Mouse (Mus musculus): Measurements from ENCODE around the gene Tent5c. TPM values are rescaled to one million over a fixed set of nuclear protein-coding genes. Genes with fewer than 3 reads are reported as not detected.

Tent5c gene
- polyA plus RNA-seq (2012; rRNA removed), result 8.3 and 11.6 TPM in 2 replicates

DNA sequence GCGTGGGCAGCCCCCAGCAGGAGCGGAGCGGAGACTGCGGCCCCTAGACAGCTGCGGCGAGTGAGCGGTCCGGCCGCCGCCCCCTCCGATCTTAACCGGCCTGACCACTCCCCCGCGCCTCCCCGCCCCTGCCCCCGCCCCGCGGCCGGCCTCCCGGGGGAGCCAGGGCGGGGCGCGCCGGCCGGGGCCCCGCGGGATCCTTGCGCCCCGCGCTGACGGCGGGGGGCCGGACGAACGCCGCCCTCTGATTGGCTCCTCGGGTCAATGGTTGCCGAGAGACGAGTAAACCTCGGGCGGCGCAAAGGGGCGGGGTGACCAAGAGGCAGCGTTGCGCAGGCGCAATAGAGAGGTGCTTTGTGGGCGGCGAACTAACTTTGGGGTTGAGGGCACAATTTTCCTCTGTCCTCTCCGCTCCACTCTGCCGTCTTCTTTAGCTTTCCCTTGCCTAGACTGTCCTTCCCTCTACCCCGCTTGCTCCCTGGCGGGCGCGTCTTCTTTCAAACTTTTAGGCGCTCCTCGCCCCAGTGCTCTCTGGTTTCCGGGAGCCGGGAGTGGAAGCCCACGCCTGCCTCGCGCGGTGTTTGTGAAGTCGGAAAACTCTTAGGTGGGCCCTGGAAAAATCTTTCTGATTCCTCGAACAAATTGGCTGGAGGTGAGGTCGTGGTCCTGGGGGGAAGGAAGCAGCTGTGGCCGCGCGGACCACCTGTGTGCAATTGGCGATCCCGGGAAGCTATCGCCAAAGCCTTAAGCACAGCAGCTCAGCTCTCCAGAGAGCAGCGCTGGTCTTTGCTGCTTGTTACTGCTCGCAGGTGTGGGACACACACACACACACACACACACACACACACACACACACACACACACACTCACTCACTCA is at the start of gene Tent5c:
Gene Tent5c (minus strand): TSS at position 192 of the 877 bp plus-strand sequence.
- DNase-seq (ENCODE audit: low read depth), result no peak

DNA sequence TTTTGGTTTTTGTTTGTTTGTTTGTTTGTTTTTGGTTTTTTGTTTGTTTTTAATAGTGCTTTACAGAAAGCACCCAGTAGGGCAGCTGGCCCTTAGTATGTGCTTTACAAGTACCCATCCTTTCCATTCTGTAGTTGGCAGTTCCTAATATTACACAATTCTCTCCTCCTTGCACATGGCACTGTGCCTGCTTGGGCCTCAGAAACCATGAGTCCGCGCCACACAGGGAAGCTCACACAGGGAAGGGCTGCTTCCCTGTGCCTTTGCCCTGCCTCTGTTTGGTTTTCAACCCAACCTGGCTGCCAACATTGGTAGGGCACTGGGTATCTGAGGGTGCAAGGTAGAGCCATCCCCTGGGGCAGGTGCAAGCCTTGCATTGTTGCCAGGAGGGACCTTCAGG is 47.6 kb upstream of the Tent5c start:
- no peak for DNase-seq (ENCODE audit: low read depth)

DNA sequence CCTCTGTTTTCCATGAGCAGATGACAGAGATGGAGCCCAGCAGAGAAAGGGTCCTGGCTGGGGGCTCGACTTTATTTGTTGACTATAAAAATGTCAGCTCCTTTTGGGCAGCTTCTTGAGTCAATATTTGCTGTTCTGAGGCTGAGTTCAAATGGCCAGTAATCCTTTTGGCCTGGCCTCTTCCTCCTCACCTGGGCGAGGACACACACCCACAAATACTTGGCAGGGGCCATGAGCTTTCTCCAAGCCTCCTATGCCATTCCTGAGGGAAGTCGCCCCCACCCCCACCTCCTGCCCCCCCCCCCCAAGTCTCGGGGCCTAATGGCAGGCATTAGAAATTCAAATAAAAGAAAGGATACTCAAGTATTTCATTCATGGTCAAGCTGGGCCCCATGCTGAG is 46.8 kb upstream of the Tent5c start:
- no peak for DNase-seq (ENCODE audit: low read depth)

DNA sequence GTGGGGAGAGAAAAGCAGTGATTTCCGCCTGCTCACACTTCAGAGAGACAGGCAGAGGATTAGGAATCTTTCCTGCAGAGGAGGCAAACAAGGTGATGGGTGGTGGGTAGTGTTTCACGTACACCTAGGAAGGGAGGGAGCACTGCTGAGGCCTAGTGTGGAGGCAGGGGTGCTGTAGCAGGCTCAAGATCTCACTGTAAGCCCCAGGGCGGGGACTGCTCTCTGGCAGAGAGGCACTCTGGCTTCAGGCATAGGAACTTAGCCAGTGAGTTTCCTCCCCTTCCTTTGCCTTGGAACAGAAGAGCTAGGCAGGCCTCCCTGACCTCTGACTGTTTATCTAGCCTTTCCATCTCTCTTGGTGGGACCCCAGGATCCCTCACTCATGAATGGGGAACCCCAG is 46.2 kb upstream of the Tent5c start:
- no peak for DNase-seq (ENCODE audit: low read depth)

DNA sequence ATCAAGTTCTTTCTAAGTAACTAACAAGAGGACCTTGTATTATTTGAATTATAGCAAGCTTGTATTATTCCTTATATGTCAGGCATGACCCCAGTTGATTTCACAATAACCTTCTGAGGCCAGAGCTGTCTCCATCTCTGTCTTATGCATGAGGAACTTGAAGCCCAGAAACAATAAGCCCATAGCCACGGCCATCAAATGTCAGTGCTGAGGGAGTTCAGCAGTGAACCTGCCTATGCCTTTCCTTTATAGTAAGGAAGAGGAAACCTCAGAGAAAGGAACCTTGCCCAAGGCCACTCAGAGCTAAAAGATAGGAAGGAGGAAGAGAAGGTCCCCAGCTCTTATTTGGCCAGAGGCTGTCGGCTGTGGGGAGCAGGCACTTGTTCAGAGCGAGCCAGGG is 45.3 kb upstream of the Tent5c start:
- no peak for DNase-seq (ENCODE audit: low read depth)

DNA sequence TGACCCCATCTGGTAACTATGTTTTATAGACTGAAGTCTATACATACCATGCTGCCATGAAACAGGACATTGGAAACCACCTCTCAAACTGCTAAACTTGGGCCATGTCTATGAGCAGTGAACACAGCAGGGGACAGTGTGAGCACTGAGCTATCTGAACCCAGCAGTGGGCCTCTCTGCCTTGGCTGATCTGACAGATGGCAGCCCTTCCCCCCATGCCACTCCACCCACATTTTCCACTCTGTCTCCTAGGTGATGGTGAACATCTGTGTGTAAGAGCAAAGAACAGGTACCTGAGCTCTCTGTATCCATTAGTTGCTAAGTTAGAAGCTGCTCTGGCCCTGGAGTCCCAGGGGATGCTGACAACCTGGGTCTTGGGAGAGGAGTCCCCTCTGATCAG is 44.3 kb upstream of the Tent5c start:
- no peak for DNase-seq (ENCODE audit: low read depth)

DNA sequence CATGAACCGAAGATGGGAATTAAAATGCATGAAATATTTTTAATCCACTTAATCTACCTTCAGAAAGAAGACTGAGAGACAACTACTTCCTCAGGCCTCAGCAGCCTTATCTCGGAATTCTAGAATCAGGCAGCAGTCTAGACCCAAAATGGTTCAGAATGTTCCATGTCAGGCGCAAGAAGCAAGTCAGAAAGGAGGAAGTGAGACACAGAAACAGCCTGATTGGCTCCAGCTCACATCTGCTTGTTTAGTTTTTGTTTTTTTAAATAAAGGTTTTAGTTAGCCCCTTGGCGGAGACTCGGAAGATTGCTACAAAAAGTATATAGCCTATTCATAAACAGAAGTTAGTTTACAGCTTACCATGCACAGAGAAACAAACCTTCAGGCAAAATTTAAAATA is 41.8 kb upstream of the Tent5c start:
- DNase-seq (ENCODE audit: low read depth), result no peak

DNA sequence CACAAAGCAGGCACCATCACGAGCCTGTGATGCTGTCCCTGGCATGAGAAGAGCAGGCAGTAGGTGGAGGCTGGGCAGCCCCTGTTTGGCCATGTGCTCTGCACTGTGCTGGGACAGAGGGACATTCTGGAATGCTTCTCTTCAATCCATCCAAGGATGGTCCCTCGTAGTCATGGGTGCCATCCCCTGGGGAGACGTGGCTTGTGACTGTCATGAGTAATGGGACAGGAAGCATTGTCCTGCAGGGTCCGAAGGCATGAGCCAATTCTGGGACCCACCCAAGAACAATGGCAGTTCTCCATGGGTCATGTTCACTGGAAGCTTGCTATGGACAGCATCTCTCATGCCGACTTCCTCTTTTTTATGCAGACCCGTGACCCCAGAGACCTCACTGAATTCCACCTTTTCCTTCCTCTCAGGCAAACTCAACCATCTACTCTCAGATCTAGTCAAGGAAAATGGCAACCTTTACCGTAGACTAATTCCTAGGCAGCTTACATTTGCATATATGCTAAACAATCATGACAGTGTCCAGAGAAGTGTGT is 41.2 kb upstream of the Tent5c start:
- DNase-seq (ENCODE audit: low read depth), result no peak

DNA sequence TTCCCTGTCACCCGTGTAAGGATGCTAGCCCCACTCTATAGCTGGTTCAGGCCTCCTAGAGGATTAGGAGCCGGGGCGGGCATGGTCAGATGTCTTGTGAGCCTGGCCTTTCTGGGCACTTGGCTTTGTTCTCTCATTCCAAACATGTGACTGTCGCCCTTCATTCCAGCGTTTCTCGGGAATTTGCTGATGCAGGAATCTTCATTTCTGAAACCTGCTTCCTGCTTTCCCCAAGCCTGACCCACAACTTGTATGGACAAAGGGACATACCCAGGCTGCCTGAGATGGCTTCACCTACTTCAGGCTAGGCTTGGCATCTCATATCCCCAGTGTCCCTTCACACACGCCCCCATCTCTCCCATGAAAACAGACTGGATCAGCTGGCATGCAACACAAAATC is 33.5 kb upstream of the Tent5c start:
- no peak for DNase-seq (ENCODE audit: low read depth)

DNA sequence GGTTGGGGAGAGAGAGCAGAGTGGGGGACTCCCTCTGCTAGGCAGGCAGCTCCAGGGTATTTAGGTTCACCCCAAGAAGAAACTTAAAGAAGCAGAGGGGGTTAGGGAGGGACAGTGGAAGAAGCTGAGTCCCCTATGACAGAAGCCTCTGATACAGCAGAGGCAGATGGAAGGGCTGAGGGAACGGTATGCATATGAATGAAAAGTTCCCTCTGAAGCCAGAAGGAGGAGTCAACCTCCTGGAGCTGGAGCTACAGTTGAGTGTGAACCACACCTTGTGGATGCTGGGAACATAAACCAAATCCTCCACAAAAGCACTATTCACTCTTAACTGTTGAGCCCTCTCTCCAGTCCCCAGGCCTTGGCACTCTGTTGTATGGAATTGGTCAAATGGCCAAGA is 32.5 kb upstream of the Tent5c start:
- no peak for DNase-seq (ENCODE audit: low read depth)

DNA sequence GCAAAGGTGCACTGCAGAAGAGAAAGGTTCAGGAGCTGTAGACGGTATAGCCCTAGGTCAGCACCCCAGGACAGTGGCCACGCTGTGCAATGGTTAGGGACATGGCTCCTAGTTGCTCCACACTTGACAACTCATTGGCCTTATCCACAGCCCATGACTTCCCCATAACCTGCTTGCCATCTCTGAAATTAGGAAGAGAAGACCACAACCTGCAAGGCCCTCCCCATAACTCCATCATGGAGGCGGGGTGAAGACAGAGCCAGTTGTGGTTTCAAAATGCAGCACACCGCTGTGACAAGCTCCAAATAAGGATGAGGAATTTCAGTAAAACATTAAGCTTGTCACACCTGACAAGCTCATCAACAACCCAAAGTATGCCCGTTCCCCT is 26.6 kb upstream of the Tent5c start:
- no peak for DNase-seq (ENCODE audit: low read depth)

DNA sequence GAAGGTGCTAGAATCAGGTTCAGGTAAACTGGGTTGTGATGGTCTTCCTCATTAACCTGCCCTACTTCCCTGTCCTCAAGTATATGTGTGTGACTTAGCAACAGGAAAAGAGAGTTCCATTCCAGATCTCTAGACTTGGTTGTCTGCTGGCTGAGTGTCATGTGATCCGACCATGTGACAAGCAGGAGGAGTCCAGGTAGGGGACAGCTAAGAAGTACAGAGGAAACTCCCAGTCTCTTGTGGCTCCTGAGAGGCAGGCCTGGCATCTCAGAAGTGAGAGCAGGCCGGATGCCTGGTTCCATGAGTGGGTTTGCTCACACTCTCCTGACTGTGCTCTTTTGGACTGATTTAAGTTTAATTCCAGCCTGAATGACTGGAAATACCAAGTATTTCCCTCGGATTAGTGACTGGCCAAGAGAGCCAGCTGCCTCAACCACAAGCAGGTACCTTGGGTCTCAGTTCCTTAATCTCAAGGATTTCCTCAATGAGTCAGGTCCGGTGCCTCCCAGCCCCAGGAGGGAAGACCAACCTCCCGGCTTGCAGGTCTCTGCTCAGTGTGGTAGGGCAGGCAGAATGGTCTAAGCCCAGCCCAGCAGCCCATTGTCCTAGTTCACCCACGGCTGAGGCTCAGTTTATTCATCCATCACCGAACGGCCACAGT is 26.1 kb upstream of the Tent5c start:
- DNase-seq (ENCODE audit: low read depth), result no peak

DNA sequence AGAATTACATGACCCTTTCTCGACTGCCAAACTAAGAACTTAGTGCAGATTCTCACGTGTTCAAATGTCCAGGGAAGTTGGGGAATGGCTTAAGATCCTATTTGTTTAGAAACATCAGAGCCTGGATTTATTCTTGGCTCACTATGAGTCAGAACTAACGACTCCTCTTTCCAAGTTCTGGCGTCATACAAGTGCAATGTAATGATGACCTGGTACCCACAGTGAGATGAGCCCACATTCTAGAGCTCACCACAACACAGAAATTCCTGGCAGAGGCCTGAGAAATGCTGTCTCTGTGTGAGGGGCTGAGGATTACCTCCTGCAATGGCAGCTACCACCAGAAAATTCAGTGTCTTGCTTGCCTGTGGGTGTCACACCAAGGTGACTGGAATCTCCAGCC is 18.1 kb upstream of the Tent5c start:
- no peak for DNase-seq (ENCODE audit: low read depth)

DNA sequence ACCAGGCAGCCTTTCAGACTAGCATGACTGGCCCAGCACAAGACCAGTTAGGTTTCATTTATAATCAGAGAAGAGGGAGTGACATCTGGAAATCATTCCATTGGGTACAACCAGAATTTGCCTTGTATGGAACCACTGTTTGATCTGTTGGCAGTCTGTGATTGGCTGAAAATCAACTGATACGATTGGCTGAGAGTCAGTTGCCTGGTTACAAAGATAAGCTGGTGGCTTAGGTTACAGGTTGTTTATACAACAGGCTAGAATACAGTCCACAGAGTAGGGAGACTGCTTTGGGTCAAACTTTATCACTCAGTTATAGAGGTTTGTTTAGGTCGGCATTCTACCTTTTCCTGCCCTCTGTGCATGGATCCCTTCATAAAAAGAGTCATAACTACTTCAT is 17.6 kb upstream of the Tent5c start:
- no peak for DNase-seq (ENCODE audit: low read depth)

DNA sequence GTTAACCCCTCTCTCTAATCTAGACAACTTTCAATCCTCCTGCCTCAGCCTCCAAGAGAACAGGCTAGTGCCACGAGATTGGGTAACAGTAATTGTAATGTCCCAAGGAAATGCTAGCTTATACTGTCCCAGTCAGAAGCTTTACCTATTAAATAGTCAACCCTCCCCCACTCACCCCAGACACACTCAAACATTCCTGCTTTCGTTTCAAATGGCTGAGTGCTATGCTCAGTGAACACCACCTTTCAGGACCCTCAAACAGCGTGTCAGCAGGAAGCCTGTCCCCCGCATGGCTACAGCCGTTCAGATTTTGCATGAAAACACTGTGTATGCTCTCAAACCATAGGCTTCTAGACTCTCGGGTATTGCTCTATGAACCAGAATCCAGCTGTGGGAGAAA is 14.8 kb upstream of the Tent5c start:
- no peak for DNase-seq (ENCODE audit: low read depth)

DNA sequence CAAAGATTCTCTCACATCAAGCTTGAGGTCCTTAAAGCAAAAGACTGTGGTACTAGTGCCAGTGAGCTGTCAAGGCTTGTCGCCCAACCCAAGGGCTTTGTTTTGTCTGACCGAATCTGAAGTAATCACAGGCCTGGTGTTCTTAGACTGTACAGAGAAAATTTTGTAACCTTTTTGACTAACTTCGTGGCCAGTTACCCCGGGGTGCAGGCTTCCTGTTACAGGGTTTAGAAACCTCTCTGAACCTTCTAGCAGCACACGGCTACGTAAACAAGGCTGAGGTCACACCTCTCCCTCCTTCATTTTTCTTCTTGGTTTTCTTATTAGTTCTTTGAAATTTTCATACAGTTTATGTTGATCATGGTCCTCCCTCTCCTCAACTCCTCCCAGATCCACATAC is 13.4 kb upstream of the Tent5c start:
- peak; percentile 16 for DNase-seq (ENCODE audit: low read depth)

DNA sequence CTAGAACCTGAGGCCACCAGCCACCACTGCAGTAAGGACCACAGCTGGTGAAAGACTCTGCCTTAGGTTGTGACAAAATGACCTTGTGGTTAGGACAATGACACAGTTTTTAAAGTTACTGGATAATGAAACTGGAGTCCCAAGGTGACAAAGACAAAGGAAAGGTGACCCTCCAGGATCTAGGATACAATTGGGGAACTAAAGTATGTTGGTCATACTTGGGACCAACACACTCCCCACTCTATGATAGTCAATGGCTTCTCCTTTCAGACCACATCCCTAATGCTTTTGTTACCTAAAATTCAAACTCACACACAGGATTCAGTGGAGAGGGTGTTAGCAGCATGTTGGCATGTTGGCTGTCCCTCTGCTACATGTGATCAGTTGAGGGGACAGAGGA is 12.8 kb upstream of the Tent5c start:
- DNase-seq (ENCODE audit: low read depth), result no peak

DNA sequence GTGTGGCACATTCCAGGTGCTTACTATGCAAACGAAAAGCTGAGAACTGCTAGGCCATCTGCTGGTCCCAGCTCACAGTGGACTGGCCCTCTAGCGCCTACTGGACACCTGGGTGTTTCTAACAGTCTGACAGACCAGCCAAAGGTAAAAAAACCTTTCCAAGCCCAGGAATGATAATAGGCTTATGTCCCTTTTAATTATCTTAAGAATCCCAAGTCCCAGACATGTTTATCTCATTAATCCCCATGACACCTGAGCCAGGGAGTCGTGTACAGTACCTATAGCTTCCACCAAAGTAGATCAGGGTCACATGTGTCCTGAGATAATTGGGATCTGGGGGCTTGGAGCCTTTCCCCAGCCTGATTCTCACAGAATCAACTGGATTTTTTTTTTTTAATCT is 7.0 kb upstream of the Tent5c start:
- no peak for DNase-seq (ENCODE audit: low read depth)

DNA sequence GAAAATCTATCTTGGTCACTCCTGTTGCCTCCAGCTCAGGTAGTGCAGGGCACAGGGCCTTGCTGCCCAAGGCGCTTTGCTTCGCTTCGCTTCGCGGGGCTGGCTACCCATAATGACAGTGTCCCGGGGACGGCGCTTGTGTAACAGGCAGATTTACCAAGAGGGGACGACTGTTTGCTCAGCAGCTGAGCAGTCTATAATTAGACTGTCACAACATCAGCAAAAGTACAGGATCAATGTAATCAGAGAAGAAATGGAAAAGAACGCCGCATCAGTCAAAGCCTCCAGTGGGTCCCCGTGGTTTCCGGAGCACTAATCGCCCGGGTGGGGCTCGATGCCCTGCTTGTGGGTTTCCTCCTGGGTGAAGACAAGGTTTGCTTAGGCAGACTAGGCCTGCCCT is 6.3 kb upstream of the Tent5c start:
- no peak for DNase-seq (ENCODE audit: low read depth)

DNA sequence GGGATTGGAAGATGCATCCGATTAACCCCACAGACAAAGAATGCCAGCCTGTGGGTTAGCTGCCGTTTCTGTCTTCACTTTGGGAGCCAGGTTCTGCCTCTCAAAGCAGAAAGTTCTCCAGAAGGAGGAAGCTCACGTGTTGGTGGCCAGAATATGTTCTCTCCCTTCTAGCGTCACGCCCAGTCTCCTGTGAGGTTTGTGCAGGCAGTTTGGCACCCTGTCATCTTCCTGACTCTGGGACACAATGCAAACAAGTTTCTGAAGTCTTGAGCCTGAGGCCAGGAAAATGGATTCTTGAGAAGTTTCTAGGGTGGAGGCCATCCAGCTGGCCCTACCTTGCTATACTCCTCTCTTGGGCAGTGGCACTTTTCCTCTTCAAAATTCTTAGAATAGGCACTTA is 5.8 kb upstream of the Tent5c start:
- no peak for DNase-seq (ENCODE audit: low read depth)

DNA sequence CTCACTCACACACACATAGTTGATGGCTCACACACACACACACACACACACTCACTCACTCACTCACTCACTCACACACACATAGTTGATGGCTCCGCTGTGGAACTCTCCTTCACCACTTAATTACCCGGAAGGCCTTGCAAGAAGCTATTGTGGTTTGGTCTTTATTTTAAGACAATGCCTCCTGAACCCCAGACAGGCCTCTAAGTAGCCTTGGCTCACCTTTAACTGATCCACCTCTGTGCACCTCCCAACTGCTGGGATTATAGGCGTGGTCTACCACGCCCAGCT is 831 bp upstream of the Tent5c start:
- no peak for DNase-seq (ENCODE audit: low read depth)

DNA sequence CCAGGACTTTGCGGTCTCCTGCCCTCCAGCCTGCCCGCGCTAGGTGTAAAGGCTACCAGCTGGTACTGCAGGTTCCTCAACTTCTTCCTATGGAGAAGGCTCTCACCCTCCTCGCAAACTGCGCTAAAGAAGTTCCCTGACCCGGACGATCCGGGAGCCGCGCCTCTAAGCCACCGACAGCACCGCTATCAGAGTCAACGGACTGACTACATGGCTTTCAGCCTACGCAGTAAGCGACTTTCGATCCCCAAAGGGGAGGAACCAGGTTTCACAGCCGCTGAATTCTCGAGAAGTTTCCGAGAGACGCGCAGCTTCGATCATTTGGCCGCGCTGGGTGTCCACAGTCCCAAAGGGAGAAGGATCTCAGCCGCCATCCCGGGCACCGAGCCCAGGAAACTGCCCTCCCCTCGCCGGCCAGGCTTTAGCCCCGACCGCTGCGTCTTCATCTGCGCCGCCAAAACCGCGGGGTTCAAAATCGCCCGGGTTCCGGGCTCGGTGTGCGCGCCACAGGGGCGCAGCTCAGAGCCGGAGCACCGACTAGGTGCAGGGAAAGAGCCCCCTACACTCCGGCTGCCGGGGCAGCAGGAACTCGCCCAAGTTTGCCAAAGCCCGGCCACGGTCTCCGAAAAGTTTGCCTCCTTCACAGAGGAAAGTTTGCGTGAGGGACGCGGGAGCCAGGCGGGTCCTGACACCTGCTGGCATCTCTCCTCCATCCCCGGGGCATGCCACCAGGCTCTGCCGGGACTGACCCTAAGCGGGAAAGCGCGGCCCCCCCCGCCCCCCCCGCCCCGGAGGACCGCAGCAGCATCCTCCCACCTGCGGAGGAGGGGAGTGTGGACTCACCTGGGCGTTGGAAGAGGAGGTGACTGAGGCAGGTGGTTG is 632 bp downstream of the Tent5c start:
- no peak for DNase-seq (ENCODE audit: low read depth)
